Mouse (Mus musculus) ES-Bruce4 (cell line): Measurements from ENCODE around the gene En2. TPM values are rescaled to one million over a fixed set of nuclear protein-coding genes. Genes with fewer than 3 reads are reported as not detected.

Source experiments
- H3K27ac ChIP-seq: 2 replicates; pipeline ENCODE4 v1.5.1; 2012; ENCODE audit warnings: low read length, inconsistent platforms; ENCODE audit not compliant: insufficient read depth
- H3K27me3 ChIP-seq: 2 replicates; pipeline ENCODE4 v1.6.1; 2012; ENCODE audit warnings: mild to moderate bottlenecking, low read length, inconsistent platforms; ENCODE audit not compliant: control insufficient read depth, poor library complexity, insufficient read depth, severe bottlenecking
- H3K36me3 ChIP-seq: 2 replicates; pipeline ENCODE4 v1.6.1; 2012; ENCODE audit warnings: inconsistent platforms, mild to moderate bottlenecking, low read length, moderate library complexity; ENCODE audit not compliant: control insufficient read depth, poor library complexity, insufficient read depth, severe bottlenecking
- H3K4me1 ChIP-seq: one replicate; pipeline ENCODE4 v1.8.1; 2011; ENCODE audit warnings: low read length; ENCODE audit not compliant: control insufficient read depth, insufficient read depth
- H3K4me3 ChIP-seq: 2 replicates; pipeline ENCODE4 v1.5.1; 2011; ENCODE audit warnings: low read depth, mild to moderate bottlenecking, low read length
- H3K9ac ChIP-seq: 2 replicates; pipeline ENCODE4 v1.6.1; 2012; ENCODE audit warnings: low read depth, mild to moderate bottlenecking, inconsistent platforms; ENCODE audit not compliant: poor library complexity, severe bottlenecking
- H3K9me3 ChIP-seq: replicated peaks from 2 replicates; pipeline ENCODE4 v1.6.1; 2012; ENCODE audit warnings: mild to moderate bottlenecking, low read length, inconsistent platforms; ENCODE audit not compliant: control insufficient read depth, poor library complexity, insufficient read depth, severe bottlenecking
- CTCF ChIP-seq: IDR thresholded peaks from one replicate; pipeline ENCODE4 v1.8.1; 2011; ENCODE audit warnings: low read depth, low read length
- EP300 ChIP-seq: IDR thresholded peaks from 2 replicates; pipeline ENCODE4 v1.6.1; 2011; ENCODE audit warnings: low read depth, low read length; ENCODE audit not compliant: insufficient read depth
- POLR2A ChIP-seq: IDR thresholded peaks from one replicate; pipeline ENCODE4 v1.8.1; 2011; ENCODE audit warnings: low read length; ENCODE audit not compliant: insufficient read depth
- polyA plus RNA-seq: library from polyadenylated mRNA; stranded (reverse); fragments of >200 nt; gene quantifications from 2 replicates; pipeline ENCODE4 v1.2.4, GENCODE M21; 2011; ENCODE audit warnings: low read depth; ENCODE audit not compliant: missing spikeins, insufficient read depth, insufficient read length

En2 gene
- polyA plus RNA-seq, 1 experiment: 1.6 TPM

- Histone ChIP-seq H3K27ac (no peak overlapping the region), H3K9me3 (no peaks in the 10 kb centered on the region), H3K4me1 (no peaks in the 10 kb centered on the region), H3K9ac (no peak overlapping the region), H3K36me3 (no peaks in the 10 kb centered on the region), H3K27me3 (peaks cover 47% of the 10 kb centered on the region), H3K4me3 (no peak overlapping the region)
- no peak for TF ChIP-seq CTCF
Measured at GRCm38 (mm10) chr5:28163926-28164325, 1.6 kb upstream of the En2 start.

DNA sequence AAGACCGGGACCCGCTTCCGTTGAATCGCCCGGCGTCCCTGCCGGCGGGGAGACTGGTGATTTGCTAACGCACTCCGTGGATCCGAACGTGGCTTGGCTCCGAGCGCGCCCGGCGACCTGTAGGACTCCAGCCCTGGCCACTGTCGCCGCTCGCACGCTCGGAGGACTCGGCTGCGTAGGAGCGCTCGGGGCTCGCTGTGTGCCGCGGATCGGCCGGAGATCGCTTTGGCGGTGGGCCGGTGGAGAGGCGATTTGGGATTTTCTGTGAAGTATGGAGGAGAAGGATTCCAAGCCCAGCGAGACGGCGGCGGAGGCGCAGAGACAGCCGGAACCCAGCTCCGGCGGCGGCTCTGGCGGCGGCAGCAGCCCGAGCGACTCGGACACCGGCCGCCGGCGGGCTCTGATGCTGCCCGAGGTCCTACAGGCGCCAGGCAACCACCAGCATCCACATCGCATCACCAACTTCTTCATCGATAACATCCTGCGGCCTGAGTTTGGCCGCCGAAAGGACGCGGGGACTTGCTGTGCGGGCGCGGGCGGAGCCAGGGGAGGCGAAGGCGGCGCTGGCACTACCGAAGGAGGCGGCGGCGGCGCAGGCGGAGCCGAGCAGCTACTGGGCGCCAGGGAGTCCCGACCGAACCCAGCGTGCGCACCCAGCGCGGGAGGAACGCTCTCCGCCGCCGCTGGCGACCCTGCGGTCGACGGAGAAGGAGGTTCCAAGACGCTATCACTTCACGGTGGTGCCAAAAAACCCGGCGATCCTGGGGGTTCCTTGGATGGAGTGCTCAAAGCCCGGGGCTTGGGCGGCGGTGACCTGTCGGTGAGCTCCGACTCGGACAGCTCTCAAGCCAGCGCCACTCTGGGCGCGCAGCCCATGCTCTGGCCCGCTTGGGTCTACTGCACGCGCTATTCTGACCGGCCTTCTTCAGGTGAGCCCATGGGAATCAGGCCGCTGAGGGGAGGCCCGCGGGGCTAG lies 1.1 kb downstream of the En2 start:
- H3K27me3 ChIP-seq: peaks cover 32% of the 10 kb centered on the region
- H3K36me3 ChIP-seq: no peaks in the 10 kb centered on the region
- peak overlapping the region; percentile 76 for H3K9ac ChIP-seq
- TF ChIP-seq EP300 (no peak), POLR2A (no peak), CTCF (no peak)
- peak overlapping the region; percentile 73 for H3K4me3 ChIP-seq
- no peaks in the 10 kb centered on the region for H3K9me3 ChIP-seq
- H3K4me1 ChIP-seq: no peaks in the 10 kb centered on the region
- no peak overlapping the region for H3K27ac ChIP-seq

DNA sequence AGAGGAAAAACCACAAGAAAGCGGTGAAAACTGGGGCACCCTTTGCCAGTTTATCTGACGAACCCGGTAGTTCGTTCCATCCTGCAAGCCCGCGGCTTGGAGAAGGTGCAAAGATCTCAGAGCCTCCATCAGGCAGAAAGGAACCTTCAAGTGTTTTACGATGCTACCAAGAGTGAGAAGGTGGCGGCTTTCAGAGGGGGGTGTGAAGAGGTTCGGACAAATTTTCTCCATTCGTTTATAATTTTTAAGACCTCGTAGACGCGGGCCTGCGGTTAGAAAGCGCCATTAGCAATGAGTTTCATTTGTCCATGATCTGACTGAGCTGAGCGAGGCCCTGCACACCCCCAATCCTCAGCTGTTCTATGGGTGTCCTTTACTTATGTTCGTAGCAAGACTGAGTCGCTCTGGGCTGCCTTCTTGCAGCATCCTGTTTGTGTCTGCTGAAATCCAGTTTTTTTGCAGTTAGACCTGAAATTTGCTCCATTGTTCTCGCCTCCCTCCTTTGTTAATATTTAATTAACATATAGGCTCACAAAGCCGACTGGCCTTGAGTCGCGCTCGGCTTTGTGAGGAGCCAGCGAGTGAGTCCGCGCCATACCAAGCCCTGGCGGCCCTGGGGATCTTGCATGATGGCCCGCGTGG lies 2.2 kb downstream of the En2 start:
- no peaks in the 10 kb centered on the region for H3K4me1 ChIP-seq
- peaks cover 27% of the 10 kb centered on the region for H3K27me3 ChIP-seq
- TF ChIP-seq POLR2A: no peak
- TF ChIP-seq EP300: no peak
- no peak for TF ChIP-seq CTCF
- no peak overlapping the region for H3K27ac ChIP-seq
- no peaks in the 10 kb centered on the region for H3K9me3 ChIP-seq
- H3K9ac ChIP-seq: 0 out of 2 replicates have a peak overlapping the region, but pooled peaks have one; percentile 76
- H3K36me3 ChIP-seq: no peaks in the 10 kb centered on the region
- H3K4me3 ChIP-seq: peak overlapping the region; percentile 19; the same call in 1 of the 2 replicates

DNA sequence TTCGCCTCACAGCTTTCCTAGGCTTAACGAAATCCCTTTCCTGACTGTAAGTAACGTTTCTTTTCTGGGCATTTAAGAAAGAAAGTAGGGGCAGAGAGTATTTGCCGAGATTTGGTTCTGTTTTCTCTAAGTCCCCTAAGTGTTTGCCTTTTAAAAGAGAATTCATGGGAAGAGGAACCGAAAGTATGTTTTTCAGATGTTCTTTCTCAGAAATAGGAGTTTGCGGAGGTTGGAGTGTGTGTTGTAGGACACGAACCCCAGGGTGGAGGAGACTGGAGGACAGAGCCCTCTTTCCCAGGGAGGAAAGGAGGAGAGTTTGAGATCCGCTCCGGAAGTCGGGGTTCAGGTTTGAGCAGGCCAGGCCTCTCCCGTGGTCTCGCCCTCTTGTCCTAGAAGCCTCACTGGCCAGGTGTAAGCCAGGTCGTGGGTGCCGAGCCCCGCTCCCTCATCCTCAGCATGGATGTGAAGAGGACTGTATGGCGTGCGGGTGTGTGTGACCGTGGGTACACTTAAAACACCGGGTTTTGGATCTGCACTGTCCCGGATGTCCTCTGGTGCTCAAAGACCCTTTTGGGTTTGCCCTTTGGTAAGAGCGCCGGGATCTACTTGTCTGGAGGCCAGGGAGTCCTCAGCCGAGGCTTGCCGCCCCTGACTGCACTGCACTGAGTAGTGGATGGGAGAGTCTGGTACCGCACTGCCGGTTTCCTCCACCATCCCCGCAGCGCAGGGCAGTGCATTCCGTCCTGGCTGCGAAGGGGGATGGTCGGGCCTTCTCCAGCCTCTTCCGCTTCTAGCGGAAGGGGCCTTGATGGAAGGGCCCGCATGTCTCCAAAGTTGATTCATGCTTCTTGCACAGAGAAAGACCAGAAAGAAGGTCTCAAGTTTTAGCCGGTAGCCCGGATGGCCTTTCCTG lies 3.0 kb downstream of the En2 start:
- no peaks in the 10 kb centered on the region for H3K36me3 ChIP-seq
- H3K9ac ChIP-seq: no peak overlapping the region
- H3K4me1 ChIP-seq: peaks cover 2% of the 10 kb centered on the region
- no peak overlapping the region for H3K27ac ChIP-seq
- peak overlapping the region; percentile 11 for H3K4me3 ChIP-seq
- TF ChIP-seq CTCF (no peak), EP300 (no peak), POLR2A (no peak)
- H3K9me3 ChIP-seq: no peaks in the 10 kb centered on the region
- peaks cover 30% of the 10 kb centered on the region for H3K27me3 ChIP-seq

- H3K4me1 ChIP-seq: peaks cover 5% of the 10 kb centered on the region
- H3K9me3 ChIP-seq: no peaks in the 10 kb centered on the region
- no peak overlapping the region for H3K9ac ChIP-seq
- no peak overlapping the region for H3K27ac ChIP-seq
- H3K4me3 ChIP-seq: no peak overlapping the region
- peaks cover 30% of the 10 kb centered on the region for H3K27me3 ChIP-seq
- no peak for TF ChIP-seq POLR2A
- no peak for TF ChIP-seq EP300
- H3K36me3 ChIP-seq: no peaks in the 10 kb centered on the region
Measured at GRCm38 (mm10) chr5:28169166-28169801, 3.8 kb downstream of the En2 start.
